Mouse (Mus musculus) layer of hippocampus, adult 2 months (tissue): ENCODE results near the gene St14. TPM values are rescaled to one million over a fixed set of nuclear protein-coding genes. Genes with fewer than 3 reads are reported as not detected.
A peak's percentile ranks its signal among the peaks of the same experiment; 100 is the strongest.

Source experiments
- DNase-seq, 2 experiments: peaks; one replicate each; pipeline ENCODE4 v3.0.0; 2022; ENCODE audit warnings: low spot score in 2 of 2
- H3K27ac ChIP-seq: fragments of 200-600 bp; 2 replicates; pipeline ENCODE4 v1.8.1; 2022
- H3K4me3 ChIP-seq: fragments of 200-600 bp; 2 replicates; pipeline ENCODE4 v1.8.1; 2022; ENCODE audit warnings: mild to moderate bottlenecking
- CTCF ChIP-seq: fragments of 200-600 bp; conservative IDR thresholded peaks from 2 replicates; pipeline ENCODE4 v1.8.1; 2022; ENCODE audit warnings: antibody characterized with exemption, mild to moderate bottlenecking, moderate library complexity
- total RNA-seq, 2 experiments: library from RNA; stranded (reverse); gene quantifications; 2 replicates each; pipeline ENCODE4 v1.2.3; 2021

St14 gene
- total RNA-seq, 2 experiments from 2014 or later, result 0.61 to 0.79 TPM

- Histone ChIP-seq H3K27ac (no peak overlapping the region), H3K4me3 (no peak overlapping the region)
- DNase-seq, result no peak
- TF ChIP-seq CTCF, result no peak
Observed at GRCm38 (mm10) chr9:31148135-31148534, 16.5 kb upstream of the St14 start.

GRCm38 (mm10) chr9:31145272-31145925, 13.7 kb upstream of the St14 start:
- no peak; the same call in 1 of the 2 replicates for TF ChIP-seq CTCF
- DNase-seq, result no peak
- H3K27ac ChIP-seq, result no peak overlapping the region
- H3K4me3 ChIP-seq, result no peak overlapping the region

- Histone ChIP-seq H3K4me3 (no peak overlapping the region), H3K27ac (no peak overlapping the region)
- DNase-seq, result no peak
- no peak for TF ChIP-seq CTCF
Observed at GRCm38 (mm10) chr9:31142924-31143323, 11.3 kb upstream of the St14 start.

- no peak for DNase-seq
- no peak for TF ChIP-seq CTCF
- Histone ChIP-seq H3K4me3 (no peak overlapping the region), H3K27ac (no peak overlapping the region)
Observed at GRCm38 (mm10) chr9:31133131-31133530, 1.5 kb upstream of the St14 start.

- no peak overlapping the region for H3K27ac ChIP-seq
- no peak for DNase-seq
- peak overlapping the region; percentile 51 for H3K4me3 ChIP-seq
- TF ChIP-seq CTCF, result no peak
Observed at GRCm38 (mm10) chr9:31130357-31131204, 1.1 kb downstream of the St14 start.

- Histone ChIP-seq H3K27ac (no peak overlapping the region), H3K4me3 (no peak overlapping the region)
- no peak for DNase-seq
- TF ChIP-seq CTCF, result no peak
Observed at GRCm38 (mm10) chr9:31129956-31130355, 1.7 kb downstream of the St14 start.

- Histone ChIP-seq H3K27ac (no peak overlapping the region), H3K4me3 (no peak overlapping the region)
- no peak for DNase-seq
- no peak for TF ChIP-seq CTCF
Observed at GRCm38 (mm10) chr9:31127876-31128465, 3.7 kb downstream of the St14 start.

GRCm38 (mm10) chr9:31126079-31126478, 5.6 kb downstream of the St14 start:
- no peak for TF ChIP-seq CTCF
- DNase-seq, result no peak
- Histone ChIP-seq H3K4me3 (no peak overlapping the region), H3K27ac (no peak overlapping the region)

GRCm38 (mm10) chr9:31122464-31123030, 9.1 kb downstream of the St14 start:
- Histone ChIP-seq H3K27ac (no peak overlapping the region), H3K4me3 (no peak overlapping the region)
- no peak for TF ChIP-seq CTCF
- DNase-seq, result no peak

GRCm38 (mm10) chr9:31120533-31120915, 11.1 kb downstream of the St14 start:
- no peak for TF ChIP-seq CTCF
- DNase-seq, result no peak
- Histone ChIP-seq H3K27ac (no peak overlapping the region), H3K4me3 (no peak overlapping the region)

- no peak for TF ChIP-seq CTCF
- H3K4me3 ChIP-seq, result no peak overlapping the region
- no peak for DNase-seq
- H3K27ac ChIP-seq, result no peak overlapping the region
Observed at GRCm38 (mm10) chr9:31119882-31120532, 11.6 kb downstream of the St14 start.

- DNase-seq, result no peak
- TF ChIP-seq CTCF, result no peak
- no peak overlapping the region for H3K27ac ChIP-seq
- no peak overlapping the region for H3K4me3 ChIP-seq
Observed at GRCm38 (mm10) chr9:31119405-31119804, 12.2 kb downstream of the St14 start.
